Mouse (Mus musculus): ENCODE measurements at regions not wholly inside any gene's neighbourhood (a gene's known extent, or its start where the extent isn't known, plus 50 kb on each side); places are given as distances from the start of the nearest gene placed in this dataset.

DNA sequence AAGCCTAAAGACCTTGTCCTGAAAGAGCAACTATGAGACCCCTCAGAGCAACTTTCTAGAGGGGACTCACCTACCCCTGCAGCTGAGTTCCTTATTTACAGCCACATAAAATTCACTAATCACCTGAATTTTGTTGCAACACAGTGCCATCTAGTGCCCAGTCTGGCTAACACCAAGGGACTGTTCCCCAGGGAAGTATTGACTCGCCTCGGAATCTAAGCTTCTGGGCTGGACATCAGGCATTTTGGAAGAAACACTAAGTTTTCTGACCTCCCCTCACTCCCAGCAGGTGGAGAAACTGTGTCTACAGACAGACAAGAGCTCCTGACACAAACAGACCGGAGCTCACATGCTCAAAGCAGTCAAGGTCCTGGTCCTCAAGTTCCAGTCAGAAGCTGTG lies 343.4 kb downstream of the Rnf144a start:
- no peak for DNase-seq (ENCODE audit: low read depth, low spot score)

DNA sequence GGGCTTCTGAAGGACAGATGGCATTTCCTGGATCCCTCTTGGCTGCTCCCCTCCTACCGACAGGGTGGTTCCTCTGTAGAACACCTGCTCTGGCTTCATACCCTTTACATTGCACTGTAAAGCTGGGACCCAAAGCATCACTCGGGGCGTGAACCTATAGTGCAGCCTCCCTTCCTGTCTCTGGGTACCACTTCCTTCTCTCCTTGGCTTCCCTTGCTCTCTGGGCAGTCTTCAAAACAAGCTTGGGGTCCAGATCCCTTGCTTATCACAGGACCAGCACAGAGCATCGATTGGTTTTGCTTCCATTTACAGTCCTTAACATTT lies 346.4 kb downstream of the Rnf144a start:
- DNase-seq (ENCODE audit: low read depth, low spot score) = no peak

DNA sequence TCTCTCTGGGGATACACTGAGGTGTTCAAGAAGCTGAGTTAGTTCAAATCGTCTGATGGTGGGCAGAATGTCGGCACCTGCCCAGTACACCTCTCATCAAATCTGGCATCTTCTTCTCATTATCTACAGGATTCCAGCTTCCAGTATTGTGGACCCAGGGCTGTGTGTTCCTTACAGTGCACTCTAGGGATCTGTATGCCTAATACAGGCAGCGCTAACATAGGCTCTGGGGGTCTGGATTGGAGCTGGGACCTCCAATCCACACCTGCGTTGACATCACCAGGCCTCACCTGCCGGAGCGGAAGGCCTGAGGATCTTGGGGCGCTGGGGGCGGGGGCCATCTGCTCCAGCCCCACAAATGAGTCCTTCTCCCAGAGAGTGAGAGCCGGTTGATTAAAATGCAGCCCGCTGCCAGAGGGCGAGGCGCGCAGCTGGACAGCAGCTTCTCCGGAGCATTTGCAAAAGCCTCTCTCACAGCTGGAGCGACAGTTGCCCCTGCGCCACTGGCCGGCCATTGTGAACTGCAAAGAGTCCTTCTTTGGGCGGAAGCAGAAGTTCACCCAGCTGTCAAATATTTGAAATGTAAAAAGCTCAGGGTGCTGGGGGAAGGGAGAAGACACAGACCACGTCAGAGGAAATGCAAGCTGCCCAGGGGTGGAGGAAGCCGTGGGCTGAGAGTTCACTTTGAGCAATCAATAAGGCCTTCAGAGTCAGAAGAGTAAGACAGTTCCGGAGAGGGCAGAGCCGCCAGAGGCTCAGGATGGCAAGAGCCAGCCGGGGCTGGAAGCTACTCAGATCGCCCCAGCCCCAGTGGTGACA lies 347.0 kb downstream of the Rnf144a start:
- no peak for DNase-seq (ENCODE audit: low read depth, low spot score)

DNA sequence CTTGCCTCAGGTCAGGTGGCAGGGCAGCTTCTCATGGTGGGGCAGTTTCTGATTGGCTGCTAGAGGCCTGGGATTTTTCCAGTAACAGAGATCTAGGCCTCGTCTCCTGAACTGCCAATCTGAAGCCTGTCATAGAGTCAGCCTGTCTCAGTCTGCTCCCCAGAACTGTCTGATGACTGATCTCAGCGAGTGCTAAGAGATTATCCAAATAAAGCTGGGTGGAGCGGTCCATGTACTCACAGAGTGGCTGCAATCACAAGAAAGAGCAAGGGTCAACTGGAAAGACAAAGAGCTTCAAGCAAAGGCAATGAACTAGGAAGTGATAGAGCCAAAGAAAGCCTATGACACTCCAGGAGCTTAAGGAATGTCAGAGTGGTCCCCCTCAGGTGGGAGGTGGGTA lies 354.7 kb downstream of the Rnf144a start:
- no peak for DNase-seq (ENCODE audit: low read depth, low spot score)

DNA sequence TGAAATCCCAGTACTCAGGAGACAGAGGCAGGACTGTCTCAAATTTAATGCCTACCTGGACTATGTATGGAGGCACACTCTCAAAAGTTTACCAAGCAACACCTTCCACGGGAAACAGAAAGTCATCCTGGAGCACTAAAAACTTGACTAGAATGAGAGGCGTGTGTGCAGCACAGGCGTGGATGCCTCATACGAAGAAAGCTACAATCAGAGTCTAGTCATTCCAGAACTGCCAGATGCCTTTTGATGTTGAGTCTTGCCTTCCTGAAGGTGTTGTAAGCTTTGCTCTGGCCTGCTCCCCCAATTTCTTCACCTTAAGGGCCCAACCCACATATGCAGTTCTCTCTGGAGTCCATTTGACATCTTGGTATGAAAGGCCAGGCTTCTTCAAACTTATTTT lies 356.0 kb downstream of the Rnf144a start:
- DNase-seq (ENCODE audit: low read depth, low spot score) = no peak

DNA sequence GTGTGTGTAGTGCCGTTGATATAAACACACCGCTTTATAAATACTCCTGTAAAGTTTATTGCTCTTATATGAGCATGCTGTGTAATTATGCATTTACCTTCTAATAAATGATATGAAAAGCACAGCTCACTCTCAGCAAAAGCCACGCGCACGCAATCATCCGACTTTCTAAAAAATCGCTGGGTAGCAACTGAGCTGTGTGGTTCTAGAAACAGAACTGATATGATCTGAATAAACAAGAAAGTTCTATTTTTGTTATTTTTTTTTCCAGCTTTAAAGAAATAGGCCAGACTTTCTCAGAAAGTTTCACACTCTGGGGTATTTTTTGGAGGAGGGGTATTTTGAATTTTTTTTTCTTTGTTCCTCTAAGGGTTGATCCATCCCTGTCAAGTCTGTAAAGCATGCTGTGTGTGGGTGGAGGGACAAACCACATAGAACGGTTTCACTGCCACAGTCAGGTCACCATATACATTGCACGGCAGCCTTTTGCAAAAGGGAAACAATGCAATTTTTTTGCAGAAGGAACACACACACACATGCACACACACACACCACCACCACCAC lies 357.5 kb downstream of the Rnf144a start:
- no peak for DNase-seq (ENCODE audit: low read depth, low spot score)

DNA sequence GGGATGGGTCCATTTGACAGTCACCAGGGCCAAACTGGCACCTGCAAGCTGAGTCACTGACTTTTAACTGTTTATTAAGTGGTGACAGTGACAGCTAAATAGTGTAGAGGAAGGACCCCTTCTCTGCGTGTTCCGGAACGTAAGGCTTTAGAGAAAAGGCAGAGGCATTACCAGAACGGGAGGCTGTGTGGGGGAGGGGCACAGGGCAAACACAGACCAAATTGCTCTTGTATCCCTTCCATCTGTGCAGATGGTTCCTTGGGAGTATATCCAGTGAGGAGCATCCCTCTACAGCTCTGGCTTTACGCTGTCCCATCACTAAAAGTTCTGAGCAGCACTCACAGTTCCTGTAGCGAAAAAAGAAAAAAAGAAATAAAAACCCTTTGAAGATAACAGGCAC lies 368.1 kb downstream of the Rnf144a start:
- no peak for DNase-seq (ENCODE audit: low read depth, low spot score)

DNA sequence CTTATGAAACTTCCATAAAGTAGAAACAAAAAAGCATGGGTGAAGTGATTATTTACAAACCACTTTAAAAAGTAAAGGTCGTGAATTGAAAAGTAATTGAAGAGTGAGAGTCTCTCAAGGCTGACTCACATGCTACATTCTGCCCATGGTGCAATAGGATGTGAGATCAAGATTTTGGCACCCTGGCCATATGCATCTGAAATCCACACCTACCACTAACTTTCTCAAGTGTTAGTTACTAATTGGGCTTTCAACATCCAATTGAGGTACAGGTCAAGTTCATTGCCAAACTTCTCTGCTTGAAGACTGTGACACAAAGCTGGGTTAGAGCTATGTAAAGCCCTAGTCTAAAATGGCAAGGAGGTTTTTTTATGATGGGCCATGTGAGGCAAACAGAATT lies 369.7 kb downstream of the Rnf144a start:
- DNase-seq (ENCODE audit: low read depth, low spot score) = no peak

DNA sequence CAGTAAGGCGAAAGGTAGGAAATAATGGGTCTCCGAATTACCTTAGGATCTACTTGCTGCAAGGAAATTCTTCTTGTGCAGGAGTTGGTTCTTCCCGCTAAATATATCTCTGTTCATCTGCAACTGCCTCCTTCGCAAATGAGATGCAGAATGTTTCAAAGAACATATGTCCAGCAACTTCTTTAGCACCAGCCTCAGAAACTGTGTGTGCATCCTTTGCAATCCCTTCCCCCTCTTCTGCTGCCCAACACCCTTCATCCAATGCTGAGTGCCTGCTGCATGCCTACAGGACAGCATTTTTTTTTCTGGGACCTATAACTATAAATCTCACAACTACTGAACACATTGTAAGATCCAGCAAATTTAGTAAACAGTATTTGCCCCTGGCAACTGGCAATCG lies 402.1 kb downstream of the Rnf144a start:
- no peak for DNase-seq (ENCODE audit: low read depth, low spot score)

DNA sequence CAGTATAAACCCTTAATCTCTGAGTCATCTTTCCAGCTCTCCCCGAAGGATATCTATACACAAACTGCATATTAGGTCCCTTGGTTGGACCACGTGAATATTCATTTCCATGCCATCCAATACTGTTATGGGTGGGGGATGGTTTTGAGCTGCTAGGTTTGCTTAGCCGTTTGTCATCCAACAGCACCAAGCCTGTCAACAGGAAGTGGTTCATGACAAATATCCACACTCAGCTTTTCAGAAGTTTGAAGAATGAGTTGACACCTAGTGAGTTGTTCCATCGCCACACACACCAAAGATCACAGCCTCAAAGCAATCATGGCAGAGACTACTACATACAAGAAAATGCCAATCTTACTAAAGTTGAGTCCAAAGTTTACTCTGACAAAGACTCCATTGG lies 421.0 kb downstream of the Rnf144a start:
- no peak for DNase-seq (ENCODE audit: low read depth, low spot score)

DNA sequence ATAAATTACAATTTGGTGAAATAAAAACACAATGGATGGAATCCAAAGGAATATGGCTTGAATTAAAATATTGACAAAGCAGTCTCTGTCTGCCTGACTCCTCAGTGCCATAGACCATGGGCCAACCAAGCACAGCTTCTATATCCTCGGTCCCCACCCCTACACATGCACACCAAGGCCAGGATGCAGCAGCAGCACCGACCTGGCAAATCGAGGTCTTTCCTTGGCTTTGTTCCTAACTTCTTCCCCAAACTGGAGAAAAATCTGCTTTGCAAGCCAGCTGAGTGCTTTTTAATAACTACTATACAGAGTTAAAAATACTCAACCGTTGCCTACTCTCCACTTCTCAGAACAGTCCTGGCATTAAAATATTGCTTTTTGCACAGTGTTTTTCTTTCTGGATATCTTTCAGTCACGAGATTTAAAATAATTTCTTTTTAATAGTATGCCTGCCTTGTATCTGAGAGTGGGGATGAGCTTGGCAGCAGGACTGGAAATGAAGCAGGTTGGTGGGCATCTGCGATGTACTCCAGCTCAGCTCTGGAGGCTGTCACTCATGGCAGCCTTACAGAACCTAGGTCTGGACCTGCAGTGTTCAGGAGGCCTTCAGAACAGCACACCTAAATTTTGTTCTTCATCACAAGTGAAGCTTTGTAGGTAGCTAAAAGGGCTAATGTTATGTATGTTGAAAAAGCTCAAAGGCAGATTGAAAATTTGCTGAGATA lies 423.1 kb downstream of the Rnf144a start:
- DNase-seq (ENCODE audit: low read depth, low spot score) = no peak

DNA sequence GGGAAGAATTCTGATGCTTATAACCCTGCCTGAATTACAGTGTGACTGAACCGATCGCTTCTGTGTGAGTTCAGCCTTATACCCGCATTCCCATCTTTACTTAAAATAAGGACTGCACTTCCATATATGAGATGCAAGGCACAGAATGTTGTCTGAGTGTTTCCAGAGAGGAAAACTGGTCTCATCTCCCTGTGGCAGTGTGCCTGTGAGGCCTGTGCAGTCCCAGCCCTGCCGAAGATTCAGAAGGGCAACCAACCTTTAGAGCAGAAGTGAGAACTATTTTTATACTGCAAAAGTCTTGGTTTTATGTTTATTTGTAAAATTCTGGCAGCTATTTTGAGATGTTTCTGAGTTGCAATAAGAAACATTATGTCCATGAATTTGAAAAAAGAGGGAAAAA lies 432.5 kb downstream of the Rnf144a start:
- DNase-seq (ENCODE audit: low read depth, low spot score) = no peak

DNA sequence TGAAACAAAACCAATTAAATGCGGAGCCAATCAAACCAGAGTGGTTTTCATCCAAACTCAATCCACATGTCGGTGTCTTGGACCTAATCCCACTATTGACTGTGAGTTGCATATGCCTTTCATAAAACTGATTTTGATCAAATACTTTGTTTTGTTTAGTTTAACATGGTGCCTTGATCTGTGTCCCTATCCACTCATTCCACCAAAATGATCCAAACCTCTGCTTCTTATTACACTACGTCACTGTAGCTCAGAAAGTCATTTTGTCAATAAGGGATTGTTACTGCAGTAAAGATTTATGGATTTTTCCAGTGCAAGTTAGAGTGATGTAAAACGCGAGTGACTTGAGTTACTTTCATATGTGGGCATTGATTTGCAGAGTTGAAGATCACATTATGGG lies 436.7 kb downstream of the Rnf144a start:
- DNase-seq (ENCODE audit: low read depth, low spot score) = no peak

DNA sequence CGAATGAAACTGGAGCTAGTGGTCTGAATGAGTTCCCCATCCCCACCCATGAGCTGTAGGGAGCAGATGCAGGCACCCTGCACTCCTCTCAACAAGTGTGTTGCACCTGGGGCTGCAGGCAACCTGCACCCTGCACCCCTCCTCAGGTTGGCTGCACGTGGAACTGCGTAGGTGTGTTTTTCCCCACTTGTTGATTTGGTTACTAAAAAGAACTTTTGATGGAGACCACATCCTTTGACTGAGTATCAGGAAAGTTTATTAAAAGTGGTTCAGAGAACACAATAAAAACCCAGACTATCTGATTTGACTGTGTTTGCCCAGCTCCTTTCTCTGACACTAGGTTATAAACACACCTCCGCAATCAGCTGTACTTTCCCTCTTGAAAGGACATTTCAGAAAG lies 456.5 kb downstream of the Rnf144a start:
- DNase-seq (ENCODE audit: low read depth, low spot score) = no peak

DNA sequence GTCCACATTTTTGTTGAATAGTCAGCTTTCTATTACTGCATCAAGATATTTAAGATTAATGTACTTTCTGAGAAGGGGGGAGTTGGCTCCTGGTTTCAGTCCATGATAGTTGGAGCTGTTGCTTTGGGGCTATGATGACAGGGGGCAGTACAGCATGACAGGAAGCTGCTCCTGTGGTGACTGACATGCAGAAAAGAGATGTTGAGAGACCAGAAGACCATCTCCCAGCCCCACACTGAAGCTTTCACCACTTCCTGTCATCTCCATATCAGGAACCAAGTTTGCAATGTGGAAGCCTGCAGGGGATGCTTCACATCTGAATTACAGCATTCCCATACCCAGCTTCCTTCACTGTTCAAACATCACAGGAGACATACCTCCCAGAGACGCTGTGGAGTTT lies 457.5 kb downstream of the Rnf144a start:
- no peak for DNase-seq (ENCODE audit: low read depth, low spot score)

DNA sequence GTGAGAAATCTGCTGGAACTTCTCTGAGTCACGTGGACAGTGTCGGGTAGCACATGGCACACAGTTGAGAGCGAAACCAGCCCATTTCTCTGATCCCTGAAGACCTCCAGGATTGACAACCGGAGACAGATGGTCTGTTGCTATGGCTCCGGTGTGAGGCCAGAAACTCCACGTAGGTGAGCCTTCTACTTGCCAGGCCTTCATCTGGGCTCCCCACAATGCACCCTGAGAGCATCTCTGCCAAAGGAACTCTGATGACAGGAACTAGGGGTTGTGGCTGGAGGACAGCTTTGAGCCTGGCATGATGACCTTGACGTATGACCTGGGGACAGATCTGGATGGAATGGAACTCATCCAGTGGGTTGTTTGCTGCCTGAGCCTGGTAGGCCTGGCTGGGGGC lies 467.9 kb downstream of the Rnf144a start:
- DNase-seq (ENCODE audit: low read depth, low spot score) = no peak

DNA sequence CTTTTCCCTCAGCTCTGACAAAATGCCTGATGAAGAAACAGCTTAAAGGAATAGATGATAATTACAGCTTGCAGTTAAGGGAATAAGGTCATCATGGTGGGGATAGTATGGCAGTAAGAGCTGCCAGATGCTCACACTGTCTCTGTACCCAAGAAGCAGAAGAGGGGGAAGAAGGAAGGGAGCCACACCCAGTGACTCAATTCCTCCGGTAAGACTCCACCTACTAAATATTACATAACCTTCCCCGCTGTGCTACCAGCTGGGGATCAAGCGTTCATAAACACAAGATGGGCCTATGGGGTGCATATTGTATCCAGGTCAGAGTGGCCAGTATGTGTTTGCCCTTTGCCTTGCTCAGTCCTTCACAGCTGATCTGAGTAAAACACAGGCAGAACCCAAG lies 468.9 kb downstream of the Rnf144a start:
- no peak for DNase-seq (ENCODE audit: low read depth, low spot score)

DNA sequence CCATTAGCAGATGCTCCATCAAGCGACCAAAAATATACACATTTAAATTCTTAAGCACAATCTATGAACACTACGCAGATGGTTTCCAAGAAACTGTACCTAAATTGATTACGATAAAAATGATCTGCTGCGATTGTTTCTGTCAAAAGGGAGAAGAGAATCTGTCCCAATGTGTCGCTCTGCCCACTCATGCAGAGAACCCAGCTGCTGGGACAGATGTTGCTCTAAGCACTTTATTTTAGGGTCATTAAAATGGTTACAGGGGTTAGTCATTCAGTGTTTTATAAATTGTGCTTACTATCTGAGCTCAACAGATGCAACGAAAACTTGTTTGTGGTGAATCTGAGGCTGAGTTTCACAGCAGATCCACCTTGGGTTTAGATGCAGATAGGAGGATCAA lies 476.2 kb downstream of the Rnf144a start:
- DNase-seq (ENCODE audit: low read depth, low spot score) = no peak

DNA sequence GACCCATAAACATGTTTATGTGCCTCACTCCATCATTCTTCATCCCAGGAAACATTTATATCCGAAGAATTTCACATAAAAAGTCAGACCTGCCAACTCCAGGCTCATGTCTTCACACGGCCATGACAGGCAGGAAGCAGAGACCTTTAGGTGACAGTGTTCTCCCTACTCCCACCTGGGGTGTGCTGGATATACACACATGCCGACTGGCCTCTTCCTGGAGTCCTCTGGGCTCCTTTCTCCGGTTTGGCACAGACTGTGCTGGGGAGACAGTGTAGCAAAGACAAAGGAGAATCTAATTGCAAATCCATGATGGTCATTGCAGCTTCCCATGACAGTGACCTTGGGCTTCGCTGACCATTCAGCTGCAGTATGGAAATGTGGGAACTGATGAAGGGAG lies 480.1 kb downstream of the Rnf144a start:
- no peak for DNase-seq (ENCODE audit: low read depth, low spot score)

DNA sequence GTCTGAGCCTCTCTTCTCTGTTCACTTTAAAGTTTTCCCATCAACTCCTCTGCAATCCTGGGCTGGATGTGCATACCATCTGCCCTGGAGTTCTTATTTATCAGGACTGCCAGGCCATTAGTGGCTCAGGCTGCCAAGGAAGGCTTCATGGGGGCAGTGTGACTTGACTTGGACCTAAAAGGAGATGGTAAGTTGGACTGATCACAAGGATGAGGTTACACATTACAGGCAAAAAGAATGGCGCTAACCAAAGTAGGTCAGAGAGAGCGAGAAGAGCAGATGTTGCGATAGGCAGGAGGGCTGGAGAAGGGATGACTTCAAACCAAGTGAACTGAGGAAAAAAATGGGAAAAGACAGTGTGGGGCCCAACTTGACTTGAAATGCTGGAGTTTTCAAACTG lies 480.5 kb downstream of the Rnf144a start:
- DNase-seq (ENCODE audit: low read depth, low spot score) = no peak

DNA sequence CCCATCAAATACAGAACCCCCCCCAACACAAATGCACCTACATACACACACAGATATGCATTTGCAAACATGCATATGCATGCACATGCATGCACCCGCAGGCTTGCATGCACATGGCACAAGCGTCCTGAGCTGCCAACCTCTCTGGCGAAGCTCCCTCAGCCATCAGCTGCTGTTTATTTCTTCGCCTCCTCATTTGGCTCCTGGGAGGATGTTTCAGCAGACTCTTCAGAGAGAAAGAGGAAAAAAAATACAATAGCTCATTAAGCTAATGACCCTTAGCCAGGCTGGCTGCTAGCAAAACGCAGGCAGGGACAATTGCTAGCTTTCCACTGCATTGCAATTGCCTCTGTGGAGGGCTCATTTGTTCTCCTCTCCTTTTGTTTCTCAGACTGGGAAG lies 488.7 kb downstream of the Rnf144a start:
- no peak for DNase-seq (ENCODE audit: low read depth, low spot score)

DNA sequence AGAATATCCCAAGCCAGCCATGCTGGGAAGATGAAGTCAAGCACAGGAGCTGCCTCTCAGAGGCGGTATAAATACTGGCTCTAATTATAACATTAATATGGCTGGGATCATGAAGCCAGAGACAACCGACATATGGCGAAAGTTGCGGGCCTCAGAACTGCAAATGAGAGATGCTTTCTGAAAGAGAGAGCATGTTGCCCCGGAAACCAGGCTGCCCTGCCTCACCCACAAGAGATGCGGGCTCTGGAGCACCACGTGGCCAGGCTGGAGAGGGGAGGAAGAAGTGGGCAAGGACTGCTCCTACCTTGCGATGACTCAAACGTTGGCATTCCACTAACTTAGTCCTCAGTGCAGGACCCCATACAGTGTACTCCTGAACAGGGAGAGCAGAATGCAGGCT lies 490.5 kb downstream of the Rnf144a start:
- DNase-seq (ENCODE audit: low read depth, low spot score) = no peak

DNA sequence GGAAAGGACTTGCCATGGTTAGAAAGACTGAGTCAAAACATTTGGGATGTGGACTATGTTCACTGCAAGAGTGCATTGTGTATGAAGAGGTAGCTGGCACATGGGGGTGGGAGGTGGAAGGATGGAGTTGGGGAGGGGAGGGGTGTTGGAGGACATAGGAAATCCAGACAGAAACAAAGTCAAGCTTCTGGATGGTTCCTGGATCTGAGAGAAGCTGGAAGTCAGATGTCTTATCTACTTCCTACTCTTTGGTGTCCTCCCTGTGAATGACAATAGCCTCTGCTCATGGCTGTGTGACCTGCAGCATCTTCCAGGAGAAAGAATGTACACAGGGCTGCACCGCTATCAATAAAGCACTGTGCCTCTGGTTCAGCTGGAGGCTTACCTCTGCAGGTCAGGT lies 491.3 kb downstream of the Rnf144a start:
- no peak for DNase-seq (ENCODE audit: low read depth, low spot score)
